Mouse (Mus musculus): ENCODE data around the gene Gm20855. TPM values are rescaled to one million over a fixed set of nuclear protein-coding genes. Genes with fewer than 3 reads are reported as not detected.
"Not testable (repeated sequence)": the region's sequence is repeated elsewhere in the genome, so short reads cannot be mapped to it uniquely, and the experiment has no call there.

The Gm20855 gene
- not detected in 2 replicates for polyA plus RNA-seq (2011; ENCODE audit: insufficient read depth, insufficient read length, low read depth, missing spikeins)

GRCm38 (mm10) chrY:35131733-35132132, at the start of gene Gm20855:
Gene Gm20855, minus strand, starts transcription at chrY:35131833.
- H3K9me3 ChIP-seq (replicated peaks; ENCODE audit: control insufficient read depth, insufficient read depth, low read length, poor library complexity, severe bottlenecking); H3K27me3 ChIP-seq (ENCODE audit: control insufficient read depth, insufficient read depth, low read length, poor library complexity, severe bottlenecking); H3K36me3 ChIP-seq (ENCODE audit: control insufficient read depth, insufficient read depth, low read length, poor library complexity, severe bottlenecking); H3K4me1 ChIP-seq (ENCODE audit: control insufficient read depth, insufficient read depth, low read length); H3K9ac ChIP-seq (ENCODE audit: low read depth, poor library complexity, severe bottlenecking); H3K27ac ChIP-seq (ENCODE audit: insufficient read depth, low read length); H3K4me3 ChIP-seq (ENCODE audit: low read depth, low read length): not testable (repeated sequence)
